Mouse (Mus musculus) adrenal gland, postnatal 0 days (tissue): Measurements from ENCODE around the gene B3gnt2. TPM values are rescaled to one million over a fixed set of nuclear protein-coding genes. Genes with fewer than 3 reads are reported as not detected.

Source experiments
- polyA plus RNA-seq: library from polyadenylated mRNA; unstranded; fragments of >200 nt; fragmentation: Nextera tagmentation; extraction: Ambion mirVana; gene quantifications from 2 replicates; pipeline ENCODE4 v1.2.1, GENCODE M21; 2015

B3gnt2 gene
- polyA plus RNA-seq = 18.4 and 32.1 TPM in 2 replicates

DNA sequence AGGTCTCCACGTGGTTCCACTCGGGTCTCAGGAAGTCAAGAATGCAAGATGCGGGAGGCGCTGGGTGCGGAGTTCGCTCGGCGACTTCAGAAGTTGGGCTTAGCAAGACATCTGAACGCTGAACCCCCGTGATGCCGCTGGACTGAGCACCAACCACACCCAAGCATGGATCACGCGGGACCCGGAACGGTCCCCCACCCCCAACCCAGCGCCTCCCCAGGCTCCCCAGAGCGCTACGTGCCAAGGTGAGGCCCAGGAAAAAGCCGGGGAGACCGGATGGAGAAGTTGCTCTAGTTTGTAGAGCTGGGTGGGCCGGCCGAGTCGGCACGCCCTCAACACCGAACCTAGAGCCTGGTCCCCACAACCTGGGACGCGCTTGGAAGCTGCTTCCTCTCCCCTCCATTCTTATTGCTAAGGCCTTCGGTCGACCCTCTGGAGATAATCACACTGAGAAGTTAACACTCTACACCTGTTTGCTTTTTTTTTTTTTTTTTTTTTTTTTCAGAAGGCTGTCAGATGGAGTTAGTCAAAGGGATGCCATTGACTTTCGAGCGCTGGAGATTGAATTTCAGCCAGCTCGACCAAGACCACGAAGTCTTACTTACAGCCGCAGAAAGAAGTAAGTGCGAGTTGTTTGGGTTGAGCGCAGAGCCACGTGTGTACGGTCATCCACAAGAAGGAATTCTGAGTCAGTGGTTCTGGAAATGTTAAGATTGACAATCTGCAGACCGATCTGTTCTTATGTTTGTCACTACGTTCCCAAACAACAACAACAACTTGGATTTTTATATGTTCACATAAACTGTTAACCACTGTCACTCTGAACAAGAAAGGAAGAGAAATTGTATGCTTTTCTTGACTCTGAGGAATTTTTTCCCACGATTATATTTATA lies at the start of gene B3gnt2:
TSS of gene B3gnt2 (minus strand) at position 627 of the 893 bp plus-strand sequence.

Other genes starting within 250 kb of the B3gnt2 start
- 5.7 and 6.2 TPM in 2 replicates for gene Zrsr1, start 111.0 kb upstream of the B3gnt2 start, polyA plus RNA-seq
- gene Gm28048, start 121.1 kb upstream of the B3gnt2 start, polyA plus RNA-seq = 28.3 and 56.9 TPM in 2 replicates
- 352 and 501 TPM in 2 replicates for gene Commd1, start 121.4 kb upstream of the B3gnt2 start, polyA plus RNA-seq
- gene Cct4, start 129.6 kb upstream of the B3gnt2 start, polyA plus RNA-seq = 160 and 182 TPM in 2 replicates
- 11.3 and 20.8 TPM in 2 replicates for gene Fam161a, start 146.6 kb upstream of the B3gnt2 start, polyA plus RNA-seq